Mouse (Mus musculus): Measurements from ENCODE around the gene Prf1.

DNA sequence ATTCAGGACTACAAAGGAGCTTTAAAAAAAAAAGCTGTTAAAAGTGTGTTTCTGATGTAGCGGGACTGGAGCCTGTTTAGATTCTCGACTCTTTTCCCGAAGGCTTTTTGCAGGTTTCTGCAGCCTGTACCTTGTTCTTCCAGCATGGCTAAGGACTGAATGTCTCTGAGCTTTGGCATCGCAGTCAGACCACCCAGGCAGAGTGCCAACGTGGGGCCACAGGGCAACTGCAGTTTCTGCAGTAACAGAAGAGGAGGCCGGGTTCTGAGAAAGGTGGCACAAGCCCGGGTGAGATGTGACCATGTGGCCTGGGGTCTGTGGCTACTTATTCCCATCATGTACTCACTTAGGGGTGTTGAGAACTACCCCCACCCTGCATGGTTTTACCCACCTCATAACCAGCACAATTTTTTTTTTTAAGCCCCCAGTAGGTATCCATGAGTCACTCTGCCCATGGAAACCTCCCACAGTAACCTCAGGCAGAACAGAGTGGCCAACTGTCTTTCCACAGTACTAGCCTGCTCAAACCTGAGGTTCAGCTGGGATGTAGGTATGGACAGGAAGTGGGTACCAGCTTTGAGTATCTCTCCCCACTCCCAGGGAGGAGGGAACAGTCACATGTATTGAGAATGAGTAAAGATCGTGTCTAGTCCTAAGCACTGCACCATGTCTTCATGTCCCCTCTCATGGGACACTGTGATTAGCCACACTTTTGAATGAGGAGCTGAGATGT is 754 bp upstream of the Prf1 start:
- TF ChIP-seq POLR2A (IDR thresholded peaks at IDR 0.05; ENCODE audit: control insufficient read depth, low read depth, low read length) = no peak
- TF ChIP-seq CTCF (IDR thresholded peaks at IDR 0.05; ENCODE audit: control insufficient read depth, insufficient read depth, insufficient replicate concordance, low read depth, low read length) = no peak
